Mouse (Mus musculus): ENCODE results near the gene B4galt3. TPM values are rescaled to one million over a fixed set of nuclear protein-coding genes. Genes with fewer than 3 reads are reported as not detected.
A peak's percentile ranks its signal among the peaks of the same experiment; 100 is the strongest.

Gene B4galt3
- polyA plus RNA-seq, 1 experiment from 2014 or later, result 62.4 TPM

GRCm38 (mm10) chr1:171247453-171247841 lies 22.7 kb upstream of the B4galt3 start:
- no peak for DNase-seq (ENCODE audit: low spot score)
- H3K36me3 ChIP-seq, result peaks cover 31% of the 10 kb centered on the region
- H3K4me1 ChIP-seq, result peaks cover 63% of the 10 kb centered on the region
- 0 out of 2 replicates have a peak, but pooled peaks cover 7% of the 10 kb centered on the region for H3K27me3 ChIP-seq (ENCODE audit: insufficient read depth, poor library complexity, severe bottlenecking)
- WGBS, result 8% methylated on average over 13 of the region's 13 CpGs
- H3K9me3 ChIP-seq, result no peaks in the 10 kb centered on the region
- H3K27ac ChIP-seq, result peak overlapping the region; percentile 98
- H3K4me3 ChIP-seq, result peak overlapping the region; percentile 89

GRCm38 (mm10) chr1:171247916-171248315 lies 22.2 kb upstream of the B4galt3 start:
- Histone ChIP-seq H3K4me3 (peak overlapping the region; percentile 89), H3K27ac (peak overlapping the region; percentile 98), H3K4me1 (peaks cover 68% of the 10 kb centered on the region), H3K27me3 (ENCODE audit: insufficient read depth, poor library complexity, severe bottlenecking) (0 out of 2 replicates have a peak, but pooled peaks cover 7% of the 10 kb centered on the region), H3K36me3 (peaks cover 26% of the 10 kb centered on the region), H3K9me3 (no peaks in the 10 kb centered on the region)
- no peak for DNase-seq (ENCODE audit: low spot score)
- 17% methylated on average over 4 of the region's 4 CpGs for WGBS

GRCm38 (mm10) chr1:171248386-171249226 lies 21.5 kb upstream of the B4galt3 start:
- H3K27ac ChIP-seq, result peak overlapping the region; percentile 98
- H3K9me3 ChIP-seq, result no peaks in the 10 kb centered on the region
- 0 out of 2 replicates have a peak, but pooled peaks cover 7% of the 10 kb centered on the region for H3K27me3 ChIP-seq (ENCODE audit: insufficient read depth, poor library complexity, severe bottlenecking)
- H3K36me3 ChIP-seq, result peaks cover 19% of the 10 kb centered on the region
- H3K4me1 ChIP-seq, result peaks cover 68% of the 10 kb centered on the region
- peak overlapping the region; percentile 89; the same call in 1 of the 2 replicates for H3K4me3 ChIP-seq
- DNase-seq (ENCODE audit: low spot score), result no peak
- WGBS, result 25% methylated on average over 3 of the region's 3 CpGs

GRCm38 (mm10) chr1:171249913-171250600 lies 20.1 kb upstream of the B4galt3 start, which contains the start of gene Adamts4:
TSS of gene Adamts4 (plus strand) at chr1:171250421.
- Histone ChIP-seq H3K27me3 (ENCODE audit: insufficient read depth, poor library complexity, severe bottlenecking) (0 out of 2 replicates have a peak, but pooled peaks cover 7% of the 10 kb centered on the region), H3K4me1 (peaks cover 68% of the 10 kb centered on the region), H3K4me3 (peak within 1 kb of the TSS; percentile 49), H3K9me3 (no peaks in the 10 kb centered on the region), H3K27ac (peak within 1 kb of the TSS; percentile 98), H3K36me3 (peaks cover 10% of the 10 kb centered on the region)
- WGBS, result 20% methylated on average over 5 of the region's 5 CpGs
- DNase-seq (ENCODE audit: low spot score), result no peak

GRCm38 (mm10) chr1:171250680-171251593 lies 19.2 kb upstream of the B4galt3 start, which contains the start of gene Ndufs2:
TSS of gene Ndufs2 (minus strand) at chr1:171251388.
- peaks cover 63% of the 10 kb centered on the region for H3K4me1 ChIP-seq
- 0 out of 2 replicates have a peak, but pooled peaks cover 7% of the 10 kb centered on the region for H3K27me3 ChIP-seq (ENCODE audit: insufficient read depth, poor library complexity, severe bottlenecking)
- DNase-seq (ENCODE audit: low spot score), result no peak
- H3K36me3 ChIP-seq, result peaks cover 4% of the 10 kb centered on the region; the same call in 1 of the 2 replicates
- H3K27ac ChIP-seq, result peak within 1 kb of the TSS; percentile 82
- peak within 1 kb of the TSS; percentile 49 for H3K4me3 ChIP-seq
- no peaks in the 10 kb centered on the region for H3K9me3 ChIP-seq
- 19% methylated on average over 26 of the region's 26 CpGs for WGBS

- Histone ChIP-seq H3K4me1 (peaks cover 57% of the 10 kb centered on the region), H3K9me3 (no peaks in the 10 kb centered on the region), H3K27me3 (ENCODE audit: insufficient read depth, poor library complexity, severe bottlenecking) (0 out of 2 replicates have a peak, but pooled peaks cover 7% of the 10 kb centered on the region), H3K4me3 (peak overlapping the region; percentile 49), H3K36me3 (peaks cover 4% of the 10 kb centered on the region; the same call in 1 of the 2 replicates), H3K27ac (peak overlapping the region; percentile 82)
- DNase-seq (ENCODE audit: low spot score), result no peak
- WGBS, result 11% methylated on average over 13 of the region's 13 CpGs
These were observed 18.4 kb upstream of the B4galt3 start for GRCm38 (mm10) chr1:171251594-171252324.

- H3K9me3 ChIP-seq, result no peaks in the 10 kb centered on the region
- no peak for DNase-seq (ENCODE audit: low spot score)
- peaks cover 51% of the 10 kb centered on the region for H3K4me1 ChIP-seq
- H3K27me3 ChIP-seq (ENCODE audit: insufficient read depth, poor library complexity, severe bottlenecking), result 0 out of 2 replicates have a peak, but pooled peaks cover 7% of the 10 kb centered on the region
- H3K4me3 ChIP-seq, result peak overlapping the region; percentile 49; the same call in 1 of the 2 replicates
- peak overlapping the region; percentile 82 for H3K27ac ChIP-seq
- WGBS, result 53% methylated on average over 17 of the region's 17 CpGs
- peaks cover 4% of the 10 kb centered on the region; the same call in 1 of the 2 replicates for H3K36me3 ChIP-seq
These were observed 17.7 kb upstream of the B4galt3 start for GRCm38 (mm10) chr1:171252415-171252814.

- peaks cover 4% of the 10 kb centered on the region; the same call in 1 of the 2 replicates for H3K36me3 ChIP-seq
- no peak overlapping the region for H3K27ac ChIP-seq
- no peaks in the 10 kb centered on the region for H3K27me3 ChIP-seq (ENCODE audit: insufficient read depth, poor library complexity, severe bottlenecking)
- peaks cover 27% of the 10 kb centered on the region for H3K4me1 ChIP-seq
- no peak overlapping the region for H3K4me3 ChIP-seq
- no peak for DNase-seq (ENCODE audit: low spot score)
- H3K9me3 ChIP-seq, result no peaks in the 10 kb centered on the region
- 88% methylated on average over 24 of the region's 24 CpGs for WGBS
These were observed 13.9 kb upstream of the B4galt3 start for GRCm38 (mm10) chr1:171256095-171256818.

- H3K4me1 ChIP-seq, result peaks cover 19% of the 10 kb centered on the region
- WGBS, result 58% methylated on average over 15 of the region's 15 CpGs
- no peak for DNase-seq (ENCODE audit: low spot score)
- no peak overlapping the region for H3K4me3 ChIP-seq
- H3K9me3 ChIP-seq, result no peaks in the 10 kb centered on the region
- H3K27me3 ChIP-seq (ENCODE audit: insufficient read depth, poor library complexity, severe bottlenecking), result no peaks in the 10 kb centered on the region
- H3K27ac ChIP-seq, result no peak overlapping the region
- H3K36me3 ChIP-seq, result peaks cover 4% of the 10 kb centered on the region; the same call in 1 of the 2 replicates
These were observed 13.1 kb upstream of the B4galt3 start for GRCm38 (mm10) chr1:171256937-171257548.

GRCm38 (mm10) chr1:171257781-171258180 lies 12.3 kb upstream of the B4galt3 start:
- H3K9me3 ChIP-seq, result no peaks in the 10 kb centered on the region
- WGBS, result 78% methylated on average over 9 of the region's 9 CpGs
- peaks cover 4% of the 10 kb centered on the region; the same call in 1 of the 2 replicates for H3K36me3 ChIP-seq
- DNase-seq (ENCODE audit: low spot score), result no peak
- H3K27ac ChIP-seq, result no peak overlapping the region
- no peaks in the 10 kb centered on the region for H3K27me3 ChIP-seq (ENCODE audit: insufficient read depth, poor library complexity, severe bottlenecking)
- H3K4me3 ChIP-seq, result no peak overlapping the region; the same call in 1 of the 2 replicates
- H3K4me1 ChIP-seq, result peaks cover 19% of the 10 kb centered on the region

All from heart, embryonic 10.5 days (tissue).